Mouse (Mus musculus) spleen, adult 2 months (tissue): ENCODE data around the gene Cacna1c. TPM values are rescaled to one million over a fixed set of nuclear protein-coding genes. Genes with fewer than 3 reads are reported as not detected.

Experiments used
- DNase-seq, 2 experiments: peaks; one replicate each; pipeline versions ENCODE4 v3.0.0 to v3.0.0-alpha.2; 2012 to 2021; ENCODE audit warnings: low spot score in 2 of 2, low read depth in 1 of 2
- H3K27ac ChIP-seq: fragments of 200-500 bp; 2 replicates; pipeline ENCODE4 v1.5.1; 2012; ENCODE audit warnings: low read length, inconsistent platforms; ENCODE audit not compliant: insufficient read depth
- H3K27me3 ChIP-seq: fragments of 200-500 bp; 2 replicates; pipeline ENCODE4 v1.6.1; 2012; ENCODE audit warnings: mild to moderate bottlenecking, moderate library complexity, low read length, inconsistent platforms; ENCODE audit not compliant: control insufficient read depth, insufficient read depth
- H3K36me3 ChIP-seq: fragments of 200-500 bp; 2 replicates; pipeline ENCODE4 v1.6.1; 2012; ENCODE audit warnings: mild to moderate bottlenecking, low read length, inconsistent platforms; ENCODE audit not compliant: control insufficient read depth, insufficient read depth
- H3K4me1 ChIP-seq: fragments of 200-500 bp; 2 replicates; pipeline ENCODE4 v1.6.1; 2011; ENCODE audit warnings: inconsistent platforms; ENCODE audit not compliant: control insufficient read depth, insufficient read depth, insufficient read length
- H3K4me3 ChIP-seq: fragments of 200-500 bp; 2 replicates; pipeline ENCODE4 v1.5.1; 2011; ENCODE audit warnings: mild to moderate bottlenecking, inconsistent platforms; ENCODE audit not compliant: insufficient read depth, insufficient read length; ENCODE audit errors: extremely low read depth
- CTCF ChIP-seq: fragments of 200-500 bp; IDR thresholded peaks from 2 replicates; pipeline ENCODE4 v1.5.1; 2011; ENCODE audit warnings: mild to moderate bottlenecking, inconsistent platforms; ENCODE audit not compliant: insufficient read depth, insufficient read length, insufficient replicate concordance; ENCODE audit errors: extremely low read depth
- POLR2A ChIP-seq: fragments of 200-500 bp; IDR thresholded peaks from 2 replicates; pipeline ENCODE4 v1.6.1; 2011; ENCODE audit warnings: low read depth, low read length, inconsistent platforms
- WGBS: fragments of 180-500 bp; shearing (Covaris S2); methylation state at CpG from one replicate; pipeline ENCODE4 v1.1.7; 2018; 5-methylcytosine and 5-hydroxymethylcytosine counted together
- polyA plus RNA-seq: library from polyadenylated mRNA; depleted of rRNA; stranded (reverse); fragments of >200 nt; gene quantifications from 2 replicates; pipeline ENCODE4 v1.2.3, GENCODE M21; 2012

The Cacna1c gene
- polyA plus RNA-seq, 1 experiment: 1.1 TPM

DNA sequence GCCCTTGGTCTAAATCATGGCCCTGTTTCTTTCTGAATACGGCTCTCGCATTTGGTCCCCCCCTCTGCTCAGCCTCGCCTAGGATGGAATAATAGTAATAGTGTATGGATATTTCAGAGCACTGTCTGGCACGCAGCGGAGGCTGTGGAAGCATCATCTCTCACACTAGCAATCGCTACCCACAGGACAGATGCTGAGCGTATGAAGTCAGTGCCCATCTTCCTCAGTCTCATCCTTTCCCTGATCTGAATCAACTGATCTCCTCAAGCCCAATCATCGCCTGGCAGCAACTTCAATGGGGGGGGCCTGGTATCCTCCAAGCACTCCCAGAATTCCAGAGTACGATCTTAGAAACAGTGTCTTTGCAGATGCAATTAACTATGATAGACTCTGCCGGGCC is 518.2 kb downstream of the Cacna1c start:
- Histone ChIP-seq H3K27ac (no peak overlapping the region), H3K4me1 (no peaks in the 10 kb centered on the region), H3K4me3 (no peak overlapping the region), H3K27me3 (no peaks in the 10 kb centered on the region), H3K36me3 (no peaks in the 10 kb centered on the region)
- no peak for DNase-seq
- TF ChIP-seq CTCF (no peak), POLR2A (no peak)
- WGBS: 93% methylated on average over 10 of the region's 10 CpGs

DNA sequence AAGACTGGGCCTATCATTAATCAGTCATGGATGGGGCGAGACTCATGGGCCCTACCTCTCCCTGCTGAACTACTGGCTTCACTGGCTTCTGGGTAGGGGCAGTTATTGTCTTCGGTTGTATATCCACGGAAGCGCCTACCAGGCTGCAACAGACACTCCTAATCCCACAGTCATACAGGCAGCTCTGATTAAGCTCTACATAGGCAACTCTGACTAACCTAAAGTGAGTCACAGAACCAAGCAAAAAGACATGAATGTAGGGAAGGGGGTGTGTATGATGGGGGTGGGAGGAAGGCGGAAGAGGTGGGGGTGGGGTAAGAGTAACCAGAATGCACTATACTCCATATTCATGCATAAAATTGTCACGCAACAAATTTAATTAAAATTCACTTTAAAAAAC is 518.9 kb downstream of the Cacna1c start:
- H3K4me1 ChIP-seq: no peaks in the 10 kb centered on the region
- no peaks in the 10 kb centered on the region for H3K27me3 ChIP-seq
- H3K36me3 ChIP-seq: no peaks in the 10 kb centered on the region
- no peak overlapping the region for H3K4me3 ChIP-seq
- no peak overlapping the region for H3K27ac ChIP-seq
- TF ChIP-seq POLR2A: no peak
- TF ChIP-seq CTCF: no peak
- DNase-seq: no peak
- WGBS: 93% methylated on average over 6 of the region's 6 CpGs

DNA sequence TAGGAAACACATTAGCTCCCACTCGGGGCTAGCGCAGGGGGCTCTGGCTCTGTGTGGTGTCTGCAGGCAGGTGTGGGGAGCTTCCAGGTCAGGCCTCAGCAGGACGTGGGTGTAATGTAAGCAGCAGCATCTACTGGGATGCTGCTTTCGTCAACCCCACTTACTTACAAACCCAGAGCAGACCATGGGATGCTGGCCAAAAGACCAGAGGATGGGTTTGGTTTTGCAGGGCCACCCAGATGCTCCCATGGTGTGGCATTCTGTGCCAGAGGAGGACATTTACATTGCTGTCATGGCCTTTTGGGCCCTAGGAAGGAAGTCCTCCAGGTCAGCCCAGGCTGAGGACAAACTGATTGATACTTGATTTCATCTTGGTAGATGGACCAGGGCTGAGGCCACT is 521.4 kb downstream of the Cacna1c start:
- no peak for DNase-seq
- TF ChIP-seq CTCF: no peak
- TF ChIP-seq POLR2A: no peak
- no peaks in the 10 kb centered on the region for H3K36me3 ChIP-seq
- WGBS: 89% methylated on average over 4 of the region's 4 CpGs
- H3K27me3 ChIP-seq: no peaks in the 10 kb centered on the region
- no peak overlapping the region for H3K27ac ChIP-seq
- no peaks in the 10 kb centered on the region for H3K4me1 ChIP-seq
- H3K4me3 ChIP-seq: no peak overlapping the region

GRCm38 (mm10) chr6:118673974-118674695 is 522.1 kb downstream of the Cacna1c start:
- no peaks in the 10 kb centered on the region for H3K27me3 ChIP-seq
- DNase-seq: no peak
- WGBS: 85% methylated on average over 12 of the region's 12 CpGs
- H3K4me1 ChIP-seq: no peaks in the 10 kb centered on the region
- H3K27ac ChIP-seq: no peak overlapping the region
- no peak overlapping the region for H3K4me3 ChIP-seq
- TF ChIP-seq CTCF (no peak), POLR2A (no peak)
- H3K36me3 ChIP-seq: no peaks in the 10 kb centered on the region

DNA sequence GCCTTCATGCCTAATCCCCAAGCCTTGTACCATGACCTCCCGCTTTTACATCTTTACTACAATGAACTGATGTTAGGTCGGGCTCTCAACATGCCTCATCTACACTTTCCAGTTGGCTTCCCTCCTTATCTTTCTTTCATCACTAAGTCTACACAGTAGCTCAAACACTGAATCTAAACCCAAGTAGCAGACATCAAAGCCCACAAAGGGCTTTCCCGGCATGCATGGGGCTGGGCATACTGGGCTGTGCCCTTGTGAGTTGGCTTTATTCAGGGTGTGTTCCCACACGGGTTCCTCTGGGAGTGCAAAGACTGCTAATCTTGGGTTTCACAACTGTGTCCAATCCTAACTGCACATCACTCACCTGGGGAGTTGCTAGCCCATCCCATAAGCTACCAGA is 542.9 kb downstream of the Cacna1c start:
- H3K4me1 ChIP-seq: no peaks in the 10 kb centered on the region
- H3K36me3 ChIP-seq: no peaks in the 10 kb centered on the region
- no peak for DNase-seq
- WGBS: 86% methylated on average over 4 of the region's 4 CpGs
- TF ChIP-seq POLR2A: no peak
- no peak for TF ChIP-seq CTCF
- no peak overlapping the region for H3K27ac ChIP-seq
- no peaks in the 10 kb centered on the region for H3K27me3 ChIP-seq
- no peak overlapping the region for H3K4me3 ChIP-seq

- H3K4me3 ChIP-seq: no peak overlapping the region
- no peaks in the 10 kb centered on the region for H3K4me1 ChIP-seq
- H3K36me3 ChIP-seq: no peaks in the 10 kb centered on the region
- TF ChIP-seq CTCF (no peak), POLR2A (no peak)
- 90% methylated on average over 6 of the region's 6 CpGs for WGBS
- H3K27ac ChIP-seq: no peak overlapping the region
- no peaks in the 10 kb centered on the region for H3K27me3 ChIP-seq
- no peak for DNase-seq
These were observed 547.0 kb downstream of the Cacna1c start for GRCm38 (mm10) chr6:118649121-118649783.

GRCm38 (mm10) chr6:118646265-118647061 is 549.8 kb downstream of the Cacna1c start:
- Histone ChIP-seq H3K4me1 (no peaks in the 10 kb centered on the region), H3K36me3 (no peaks in the 10 kb centered on the region), H3K27me3 (no peaks in the 10 kb centered on the region), H3K4me3 (no peak overlapping the region), H3K27ac (no peak overlapping the region)
- 60% methylated on average over 14 of the region's 14 CpGs for WGBS
- DNase-seq: peak in 1 of 2 experiments; percentile 18
- TF ChIP-seq POLR2A (no peak), CTCF (peak; percentile 10; the same call in 1 of the 2 replicates)
